Mouse (Mus musculus) embryonic stem cell, embryonic (primary cell): ENCODE results near the gene Plekha1.

ENCODE experiments used
- CTCF ChIA-PET, 4 experiments: fragments of 300-600 bp in 2 of 4; fragments of 350-600 bp in 2 of 4; sonication (Branson Sonifier 250); formaldehyde crosslinking; loops; one replicate each; lab custom pipeline; 2022; ENCODE audit warnings: inconsistent platforms in 2 of 4; lab: Charles Lee
- POLR2A ChIA-PET, 4 experiments: fragments of 300-600 bp in 2 of 4; fragments of 350-600 bp in 2 of 4; sonication (Branson Sonifier 250); formaldehyde crosslinking; loops; one replicate each; lab custom pipeline; 2022; ENCODE audit warnings: antibody characterized with exemption in 4 of 4, inconsistent platforms in 1 of 4; lab: Charles Lee

Gene Plekha1

DNA sequence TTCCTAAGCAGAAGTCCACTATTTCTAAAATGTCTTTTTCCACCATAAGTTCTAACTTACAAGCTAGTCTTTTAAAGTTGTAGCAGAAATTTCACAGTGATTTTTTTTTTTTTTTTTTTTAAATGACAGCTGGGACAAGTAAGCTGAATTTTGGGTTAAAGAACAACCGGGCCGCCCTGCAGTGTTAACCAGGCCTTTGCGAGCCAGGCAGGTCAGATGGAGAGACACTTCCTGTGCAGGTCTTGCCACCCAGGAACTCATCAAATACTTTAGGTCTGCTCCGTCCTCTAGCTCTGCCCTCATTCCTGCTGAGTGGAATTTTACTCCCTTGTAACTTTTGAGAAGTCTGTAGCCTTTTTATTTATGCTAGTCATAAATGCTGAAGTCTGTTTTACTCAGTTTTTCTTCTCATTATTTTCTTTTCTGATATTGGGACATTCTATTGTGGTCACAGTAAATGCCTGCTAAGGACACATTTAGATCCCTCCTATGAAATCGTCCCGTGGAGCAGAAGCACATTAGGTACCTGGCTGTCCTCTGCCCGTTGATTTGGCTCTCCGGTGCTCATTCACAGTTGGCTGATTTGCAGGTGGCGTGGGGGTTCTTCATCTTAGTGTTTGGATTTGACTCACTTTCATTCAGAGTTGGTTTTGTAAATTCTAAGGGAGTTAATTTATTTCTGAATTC is 29.5 kb downstream of the Plekha1 start:
- ChIA-PET CTCF (interaction anchor here in 3 of 4 experiments (0.6 to 0.7 kb wide), 4 partner anchors 60 to 141 kb away, joined by 3 read pairs; no protein-coding TSS in a partner anchor), POLR2A (interaction anchor here in 2 of 4 experiments (0.6 to 1.3 kb wide), 5 partner anchors 9 to 50 kb away, joined by 3 to 5 read pairs (median 4); no protein-coding TSS in a partner anchor)

DNA sequence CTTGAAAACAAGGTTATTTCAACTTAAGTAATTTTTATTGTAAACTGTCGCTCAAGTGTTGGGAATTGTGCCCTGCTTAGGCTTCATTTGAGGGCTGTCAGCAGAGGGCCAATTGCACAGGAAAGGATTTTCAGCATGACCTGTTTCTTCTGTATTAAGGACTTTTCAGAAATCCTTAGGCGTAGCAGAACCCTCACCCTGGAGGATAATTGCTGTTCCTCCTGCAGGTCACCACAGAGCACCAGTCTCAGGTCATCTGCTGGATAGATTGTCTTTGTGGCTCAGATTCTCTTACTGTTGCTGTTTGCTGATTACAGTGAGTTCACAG is 30.0 kb downstream of the Plekha1 start:
- CTCF ChIA-PET, result no interaction called here

DNA sequence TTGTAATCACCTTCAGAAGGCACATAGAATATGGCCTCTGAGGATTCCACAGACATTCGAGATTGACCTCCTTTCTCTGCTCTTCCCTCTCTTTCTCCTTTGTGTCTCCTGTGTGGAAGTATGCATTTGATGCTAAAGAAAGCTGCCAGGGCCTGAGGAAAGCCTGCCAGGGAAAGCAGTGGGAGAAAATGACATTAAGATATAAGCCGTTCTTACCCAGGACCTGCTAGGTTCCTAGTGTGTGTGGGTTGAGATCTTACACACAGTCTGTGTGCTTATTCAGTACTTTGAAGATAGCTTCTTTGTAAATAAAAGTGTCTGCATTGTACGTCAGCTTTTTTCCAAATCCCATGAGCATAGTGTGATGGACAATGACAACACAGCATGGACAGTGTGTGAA is 30.5 kb downstream of the Plekha1 start:
- POLR2A ChIA-PET, result interaction anchor here in 1 of 4 experiments (1.2 kb wide), 1 partner anchor 34 kb away, joined by 3 read pairs; no protein-coding TSS in a partner anchor
- CTCF ChIA-PET, result no interaction called here

More for the DNA sequence above, 30.0 kb downstream of the Plekha1 start:
- POLR2A ChIA-PET, result interaction anchor here in 1 of 4 experiments (1.2 kb wide), 1 partner anchor 34 kb away, joined by 3 read pairs; no protein-coding TSS in a partner anchor

DNA sequence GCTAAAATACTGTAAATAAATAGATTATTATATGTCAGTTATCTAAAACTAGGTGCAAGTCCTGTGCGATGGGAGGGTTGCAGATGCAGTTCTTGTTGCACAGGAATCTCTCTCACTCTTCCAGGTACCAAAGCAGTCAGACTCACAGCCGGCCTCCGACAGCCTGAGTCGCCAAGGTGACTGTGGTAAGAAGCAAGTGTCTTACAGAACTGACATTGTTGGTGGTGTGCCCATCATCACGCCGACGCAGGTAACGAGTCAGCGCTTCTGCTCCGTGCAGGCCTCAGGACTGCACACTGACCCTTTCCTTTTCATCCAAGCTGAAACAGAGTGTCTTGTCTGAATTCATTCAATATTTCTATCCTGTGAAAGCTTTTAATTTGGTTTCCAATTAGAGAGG is 31.6 kb downstream of the Plekha1 start:
- ChIA-PET POLR2A (interaction anchor here in 1 of 4 experiments (0.6 kb wide), 1 partner anchor 32 kb away, joined by 3 read pairs; the partner anchor contains the start of gene Plekha1), CTCF (interaction anchor here in 1 of 4 experiments (0.6 kb wide), 1 partner anchor 184 kb away, joined by 3 read pairs; no protein-coding TSS in a partner anchor)

DNA sequence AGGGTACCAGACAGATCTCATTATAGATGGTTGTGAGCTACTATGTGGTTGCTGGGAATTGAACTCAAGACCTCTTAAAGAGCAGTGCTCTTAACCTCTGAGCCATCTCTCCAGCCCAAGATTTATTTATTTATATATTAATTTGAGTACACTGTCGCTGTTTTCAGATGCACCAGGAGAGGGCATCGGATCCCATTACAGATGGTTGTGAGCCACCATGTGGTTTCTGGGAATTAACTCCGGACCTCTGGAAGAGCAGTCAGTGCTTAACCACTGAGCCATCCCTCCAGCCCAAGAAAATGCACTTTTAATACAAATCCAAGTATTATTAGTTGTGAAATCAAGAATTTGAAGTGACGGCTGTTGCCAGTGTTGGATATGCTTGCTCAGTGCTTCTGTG is 32.8 kb downstream of the Plekha1 start:
- POLR2A ChIA-PET, result no interaction called here
- CTCF ChIA-PET, result interaction anchor here in 1 of 4 experiments (0.7 kb wide), 1 partner anchor 79 kb away, joined by 3 read pairs; no protein-coding TSS in a partner anchor

DNA sequence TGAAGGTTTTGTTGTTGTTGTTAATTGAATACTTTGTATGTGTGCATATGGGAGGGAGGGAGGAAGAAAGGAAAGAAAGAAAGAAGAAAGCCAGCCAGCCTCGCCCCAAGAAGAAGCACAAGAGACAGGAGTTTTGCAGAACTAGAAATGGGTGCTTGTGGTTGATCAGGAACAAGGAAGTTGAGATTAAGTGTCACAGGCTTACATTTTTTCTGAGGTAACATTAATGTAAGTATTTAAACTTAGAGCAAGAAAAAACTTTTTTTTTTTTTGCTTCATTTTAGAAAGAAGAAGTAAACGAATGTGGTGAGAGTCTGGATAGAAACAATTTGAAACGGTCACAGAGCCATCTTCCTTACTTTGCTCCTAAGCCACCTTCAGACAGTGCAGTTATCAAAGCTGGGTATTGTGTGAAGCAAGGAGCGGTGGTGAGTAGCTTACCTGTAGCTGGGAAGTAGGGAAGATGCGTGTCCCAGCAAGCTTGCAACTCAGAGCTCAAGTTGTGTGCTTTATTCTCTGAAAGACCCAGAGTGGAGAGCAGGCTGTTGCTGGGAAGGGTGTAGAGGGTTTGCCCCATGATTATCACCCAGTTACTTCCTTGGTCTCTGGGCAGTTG is 34.8 kb downstream of the Plekha1 start:
- POLR2A ChIA-PET, result interaction anchor here in 1 of 4 experiments (0.7 kb wide), 1 partner anchor 148 kb away, joined by 6 read pairs; no protein-coding TSS in a partner anchor
- CTCF ChIA-PET, result no interaction called here

DNA sequence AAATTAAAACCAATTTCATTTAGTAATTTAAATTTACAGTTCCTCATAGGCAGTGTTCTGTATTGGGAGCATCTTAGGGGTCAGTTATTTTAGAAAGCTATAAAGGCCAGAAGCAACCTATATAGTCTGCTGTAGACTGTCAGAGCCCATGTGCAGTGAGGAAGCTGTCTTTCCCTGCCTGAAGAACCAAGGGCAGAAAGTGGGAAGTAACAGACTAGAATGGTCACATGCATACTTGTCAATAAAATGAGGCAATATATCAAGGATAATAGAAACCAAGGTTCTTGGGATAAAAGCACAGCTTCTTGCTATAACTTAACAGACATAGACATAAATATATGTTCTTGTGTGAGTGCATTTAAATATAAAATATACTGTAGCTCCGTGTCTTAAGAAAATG is 37.4 kb downstream of the Plekha1 start:
- CTCF ChIA-PET, result no interaction called here
- POLR2A ChIA-PET, result interaction anchor here in 2 of 4 experiments (0.9 to 1.2 kb wide), 6 partner anchors 10 to 68 kb away, joined by 3 read pairs; partner anchors contain the start of gene Plekha1 (in 1 of the 2)

DNA sequence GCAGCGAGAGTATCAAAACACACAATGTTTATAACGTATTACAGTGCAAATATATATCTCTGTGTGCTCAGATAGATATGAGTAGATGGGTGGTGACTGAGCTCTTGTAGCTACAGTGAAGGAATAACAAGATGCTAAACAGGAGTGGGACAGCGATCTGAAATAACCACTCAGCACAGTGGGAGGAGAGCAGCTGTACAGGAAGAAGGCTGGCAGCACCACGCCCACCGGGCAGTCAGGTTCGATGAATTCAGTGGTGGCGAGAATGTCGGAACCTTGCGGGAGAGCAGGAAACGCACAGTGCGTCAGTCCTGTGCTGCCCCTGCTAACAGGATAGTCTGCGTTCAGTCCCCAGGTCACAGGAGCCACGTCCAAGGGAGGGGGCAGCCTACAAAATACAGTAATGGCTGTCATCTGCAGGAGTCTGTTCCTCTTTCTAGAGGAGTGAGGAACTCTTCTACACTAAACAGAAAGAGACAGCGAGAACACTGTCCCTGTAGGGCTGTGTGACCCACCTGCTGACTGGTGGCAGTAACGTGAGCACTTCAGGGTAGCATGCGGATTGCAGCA is 38.0 kb downstream of the Plekha1 start:
- CTCF ChIA-PET, result interaction anchor here in 2 of 4 experiments (1.2 to 2.0 kb wide), 3 partner anchors 11 to 141 kb away, joined by 3 to 6 read pairs (median 4); no protein-coding TSS in a partner anchor
- POLR2A ChIA-PET, result interaction anchor here in 2 of 4 experiments (0.8 to 2.2 kb wide), 8 partner anchors 9 to 68 kb away, joined by 3 to 5 read pairs (median 3); partner anchors contain the start of gene Plekha1 (in 1 of the 2)

DNA sequence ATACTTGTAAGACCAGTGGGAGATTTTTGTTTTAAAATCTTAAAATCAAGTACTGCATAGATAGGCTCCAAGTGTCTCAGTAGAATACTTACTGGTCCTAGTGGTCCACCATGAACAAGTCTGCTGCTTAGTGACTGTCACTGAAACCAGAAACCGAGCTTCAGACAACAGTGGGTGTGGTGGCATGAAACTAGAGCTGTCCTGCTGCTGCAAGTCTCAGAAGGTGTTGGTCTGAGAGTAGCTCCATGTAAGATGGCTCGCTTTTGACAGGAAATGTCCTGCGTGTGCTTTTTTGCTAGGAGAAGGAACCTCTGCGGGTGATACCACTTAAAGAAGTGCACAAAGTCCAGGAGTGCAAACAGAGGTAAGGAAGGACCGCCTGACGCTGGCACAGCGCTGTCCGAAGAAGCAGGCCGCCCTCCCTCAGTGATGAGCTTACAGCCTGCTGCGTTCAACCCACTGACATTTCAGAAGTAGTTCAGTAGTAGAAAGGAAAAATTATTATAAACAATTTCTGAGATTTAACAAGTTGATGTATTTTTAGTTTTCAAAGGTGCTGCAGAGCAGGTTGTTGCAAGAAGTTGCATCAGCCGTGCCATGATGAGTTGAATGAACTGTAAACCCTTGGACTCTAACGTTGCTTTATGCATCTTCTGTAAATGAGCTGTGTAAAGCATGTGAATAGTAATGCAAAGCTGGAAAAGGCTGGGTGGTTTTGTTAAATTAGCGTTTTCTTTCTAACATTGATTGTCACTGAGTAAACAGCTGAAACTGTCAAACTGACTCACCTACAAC is 39.2 kb downstream of the Plekha1 start:
- ChIA-PET POLR2A (interaction anchor here in 3 of 4 experiments (0.5 to 2.2 kb wide), 8 partner anchors 9 to 290 kb away, joined by 3 to 15 read pairs (median 4); partner anchors contain the start of gene Plekha1 (in 1 of the 3)), CTCF (interaction anchor here (0.5 to 2.0 kb wide), 8 partner anchors 10 to 147 kb away, joined by 3 to 6 read pairs (median 4); no protein-coding TSS in a partner anchor)

DNA sequence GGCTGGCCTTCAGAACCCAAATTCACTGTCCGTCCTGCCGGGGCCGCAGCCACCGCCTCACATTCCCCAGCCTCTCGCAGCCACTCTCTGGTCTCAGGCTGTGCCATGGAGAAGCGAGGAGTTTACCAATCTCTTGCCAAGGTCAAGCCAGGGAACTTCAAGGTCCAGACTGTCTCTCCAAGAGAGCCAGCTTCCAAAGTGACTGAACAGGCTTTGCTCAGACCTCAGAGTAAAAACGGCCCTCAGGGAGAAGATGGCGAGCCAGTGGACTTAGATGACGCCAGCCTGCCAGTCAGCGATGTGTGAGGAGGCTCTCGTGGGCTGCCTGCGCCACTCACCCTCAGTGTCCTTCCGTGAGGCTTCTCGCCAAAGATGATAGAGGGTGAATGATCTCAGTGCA is 45.3 kb downstream of the Plekha1 start:
- ChIA-PET POLR2A (interaction anchor here in 2 of 4 experiments (0.5 to 1.1 kb wide), 2 partner anchors 21 to 51 kb away, joined by 3 to 4 read pairs; no protein-coding TSS in a partner anchor), CTCF (no interaction called here)

DNA sequence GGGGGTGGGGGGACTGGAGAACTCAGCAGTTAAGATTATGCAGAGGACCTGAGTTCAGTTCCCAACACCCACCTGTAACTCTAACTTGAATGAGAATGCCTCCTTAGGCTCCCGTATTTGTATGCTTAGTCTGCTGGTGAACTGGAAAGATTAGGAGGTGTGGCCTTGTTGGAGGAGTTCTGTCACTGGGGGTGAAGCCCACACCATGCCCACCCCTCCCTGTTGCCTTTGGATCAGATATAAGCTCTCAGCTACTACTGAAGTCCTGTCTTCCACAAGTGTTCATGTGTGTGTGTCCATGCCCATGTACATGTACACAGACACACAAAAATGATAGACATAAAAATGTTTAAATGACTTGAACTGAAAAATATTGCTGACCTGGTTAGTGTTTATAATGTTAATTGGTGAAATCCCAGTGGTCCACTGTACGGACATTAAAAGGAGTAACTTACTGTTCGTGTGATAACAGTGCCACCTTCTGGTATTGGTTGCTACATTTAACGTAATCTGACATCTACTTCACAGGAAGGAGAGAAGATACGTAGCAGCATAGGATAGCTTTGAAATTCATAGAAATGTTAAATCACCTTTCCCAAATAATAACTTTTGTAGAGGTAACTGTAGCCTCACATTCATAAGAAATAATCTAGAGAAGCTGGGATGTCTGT is 49.3 kb downstream of the Plekha1 start:
- ChIA-PET POLR2A (interaction anchor here in 1 of 4 experiments (0.7 kb wide), 1 partner anchor 19 kb away, joined by 3 read pairs; no protein-coding TSS in a partner anchor), CTCF (interaction anchor here (0.5 to 1.6 kb wide), 13 partner anchors 11 to 661 kb away, joined by 3 to 12 read pairs (median 4); no protein-coding TSS in a partner anchor)

DNA sequence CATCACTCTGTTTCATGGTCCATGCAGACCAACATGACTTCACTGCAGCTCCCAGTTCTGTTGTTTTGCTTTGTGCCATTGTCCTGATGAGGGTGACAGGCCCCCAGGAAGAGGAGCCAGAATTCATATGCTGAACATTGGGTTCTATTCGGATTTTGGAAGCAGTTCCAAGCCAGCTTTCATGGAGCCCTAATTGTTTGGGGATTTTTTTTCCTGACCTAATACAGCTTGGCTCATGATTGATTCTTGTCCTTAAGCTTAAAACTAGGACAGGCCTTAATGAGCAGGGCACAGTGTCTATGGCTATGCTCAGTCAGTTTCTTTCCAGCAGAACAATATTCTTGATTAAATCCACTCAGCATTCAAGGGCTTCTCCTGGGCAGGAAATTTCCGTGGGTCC is 52.7 kb downstream of the Plekha1 start:
- ChIA-PET POLR2A (interaction anchor here in 1 of 4 experiments (0.7 to 1.5 kb wide), 2 partner anchors 20 to 211 kb away, joined by 3 to 4 read pairs; no protein-coding TSS in a partner anchor), CTCF (interaction anchor here in 3 of 4 experiments (0.5 to 2.0 kb wide), 3 partner anchors 58 to 519 kb away, joined by 3 to 5 read pairs (median 5); no protein-coding TSS in a partner anchor)

DNA sequence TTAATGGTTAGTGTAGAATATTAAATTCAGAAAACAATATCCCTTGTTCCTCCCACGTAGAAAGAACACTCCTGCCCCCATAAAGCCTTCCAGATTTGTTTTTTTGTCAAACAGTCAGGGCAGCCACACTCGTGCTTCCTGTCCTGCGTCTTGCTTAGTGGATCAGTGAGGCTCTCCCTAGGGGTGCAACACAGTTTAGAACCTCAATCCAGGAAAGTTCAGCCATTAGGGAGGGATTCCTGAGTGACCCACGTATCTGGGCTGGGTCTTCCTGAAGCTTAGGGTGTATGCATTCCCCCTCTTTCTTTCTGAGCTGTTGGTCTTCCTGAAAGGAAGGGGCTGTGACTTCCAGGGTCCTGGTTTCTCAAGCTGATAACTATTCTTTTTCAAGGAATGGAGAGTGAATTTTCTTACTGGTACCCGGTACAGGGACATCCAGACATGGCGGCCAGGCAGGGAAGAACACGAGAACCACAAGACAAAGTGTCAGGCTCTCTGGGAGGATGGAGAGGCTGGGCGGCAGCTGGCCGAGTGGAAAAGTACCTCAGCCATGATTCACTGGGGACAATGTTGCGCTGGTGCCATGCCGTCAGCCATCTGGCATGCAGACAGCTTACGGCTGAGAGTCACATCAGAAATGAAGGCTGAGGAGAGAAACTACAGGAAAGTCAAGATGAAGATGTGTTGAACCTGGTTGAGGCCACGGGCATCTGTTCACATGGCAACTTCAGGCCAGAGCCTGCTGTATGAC is 57.6 kb downstream of the Plekha1 start:
- ChIA-PET CTCF (interaction anchor here in 2 of 4 experiments (0.8 to 1.0 kb wide), 2 partner anchors 160 to 161 kb away, joined by 3 to 7 read pairs; no protein-coding TSS in a partner anchor), POLR2A (interaction anchor here in 2 of 4 experiments (0.6 to 1.4 kb wide), 4 partner anchors 14 to 189 kb away, joined by 3 to 5 read pairs (median 4); no protein-coding TSS in a partner anchor)

DNA sequence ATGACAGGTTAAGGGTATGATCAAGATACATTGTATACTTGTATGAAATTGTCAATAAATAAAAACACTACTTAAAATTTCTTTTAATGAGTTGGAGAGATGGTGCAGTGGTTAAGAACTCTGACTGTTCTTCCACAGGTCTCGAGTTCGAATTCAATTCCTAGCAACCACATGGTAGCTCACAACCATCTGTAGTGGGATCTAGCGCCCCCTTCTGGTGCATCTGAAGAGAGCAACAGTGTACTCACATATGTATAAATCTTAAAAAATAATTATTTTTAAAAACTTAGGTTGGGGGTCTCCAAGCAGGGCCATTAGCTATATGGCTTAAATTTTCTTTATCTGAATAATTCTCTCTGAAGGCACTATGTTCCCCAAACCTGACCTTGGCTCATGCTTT is 64.8 kb downstream of the Plekha1 start:
- POLR2A ChIA-PET, result interaction anchor here in 2 of 4 experiments (1.0 to 1.9 kb wide), 6 partner anchors 8 to 95 kb away, joined by 3 to 4 read pairs (median 3); no protein-coding TSS in a partner anchor

DNA sequence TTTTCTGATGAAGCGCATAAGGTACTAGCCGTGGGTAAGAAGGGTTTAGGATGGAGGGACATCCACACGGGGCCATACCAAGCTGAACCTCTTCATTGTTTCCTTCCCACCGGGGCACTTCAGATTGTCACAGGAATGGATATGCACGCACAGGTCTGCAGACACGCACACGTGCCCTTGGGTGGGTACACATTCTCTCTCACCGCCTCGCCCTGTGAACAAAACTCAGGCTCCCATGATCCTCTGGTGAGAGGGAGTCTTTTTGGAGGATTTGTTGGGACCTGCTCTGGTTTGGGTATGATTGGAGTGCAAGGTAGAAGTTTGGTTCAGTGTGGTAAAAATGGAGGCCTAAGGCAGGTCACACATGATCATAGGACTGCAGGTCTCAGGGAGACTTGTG is 67.4 kb downstream of the Plekha1 start:
- CTCF ChIA-PET, result interaction anchor here in 1 of 4 experiments (0.6 kb wide), 1 partner anchor 7 kb away, joined by 4 read pairs; no protein-coding TSS in a partner anchor
- POLR2A ChIA-PET, result interaction anchor here in 1 of 4 experiments (1.5 kb wide), 1 partner anchor 12 kb away, joined by 5 read pairs; no protein-coding TSS in a partner anchor

More for the DNA sequence above, 64.8 kb downstream of the Plekha1 start:
- CTCF ChIA-PET, result interaction anchor here (0.5 to 1.7 kb wide), 9 partner anchors 9 to 268 kb away, joined by 3 to 15 read pairs (median 3); no protein-coding TSS in a partner anchor

DNA sequence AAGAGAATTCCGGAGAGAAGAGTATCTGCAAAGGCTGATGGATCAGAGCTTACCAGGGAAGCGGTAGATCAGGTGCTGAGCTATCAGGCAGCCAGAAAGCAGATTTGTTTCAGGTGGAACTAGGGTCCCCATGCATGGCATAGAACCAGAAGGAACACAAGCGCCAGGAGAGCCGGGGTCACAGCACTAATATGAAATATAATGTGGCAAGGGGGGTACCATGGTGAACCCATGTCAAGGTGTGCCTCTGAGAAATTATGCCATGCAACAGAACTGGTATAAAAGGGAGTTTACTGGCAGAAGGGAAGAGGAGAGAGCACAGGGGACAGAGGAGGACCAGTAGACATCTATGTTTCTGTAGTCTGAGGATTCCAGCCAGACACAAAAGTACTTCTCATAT is 69.1 kb downstream of the Plekha1 start:
- POLR2A ChIA-PET, result interaction anchor here in 1 of 4 experiments (0.7 to 3.3 kb wide), 3 partner anchors 10 to 20 kb away, joined by 3 to 12 read pairs (median 3); no protein-coding TSS in a partner anchor
- CTCF ChIA-PET, result no interaction called here
